Mouse (Mus musculus): ENCODE results near the gene Gatm.

The Gatm gene

GRCm38 (mm10) chr2:122610746-122611653 is at the start of gene Gatm:
Gene Gatm (minus strand): TSS chr2:122611303.
- peak; percentile 85 to 86 for DNase-seq

- no peak for DNase-seq
These were observed 48.7 kb upstream of the Gatm start for GRCm38 (mm10) chr2:122659825-122660224.

DNA sequence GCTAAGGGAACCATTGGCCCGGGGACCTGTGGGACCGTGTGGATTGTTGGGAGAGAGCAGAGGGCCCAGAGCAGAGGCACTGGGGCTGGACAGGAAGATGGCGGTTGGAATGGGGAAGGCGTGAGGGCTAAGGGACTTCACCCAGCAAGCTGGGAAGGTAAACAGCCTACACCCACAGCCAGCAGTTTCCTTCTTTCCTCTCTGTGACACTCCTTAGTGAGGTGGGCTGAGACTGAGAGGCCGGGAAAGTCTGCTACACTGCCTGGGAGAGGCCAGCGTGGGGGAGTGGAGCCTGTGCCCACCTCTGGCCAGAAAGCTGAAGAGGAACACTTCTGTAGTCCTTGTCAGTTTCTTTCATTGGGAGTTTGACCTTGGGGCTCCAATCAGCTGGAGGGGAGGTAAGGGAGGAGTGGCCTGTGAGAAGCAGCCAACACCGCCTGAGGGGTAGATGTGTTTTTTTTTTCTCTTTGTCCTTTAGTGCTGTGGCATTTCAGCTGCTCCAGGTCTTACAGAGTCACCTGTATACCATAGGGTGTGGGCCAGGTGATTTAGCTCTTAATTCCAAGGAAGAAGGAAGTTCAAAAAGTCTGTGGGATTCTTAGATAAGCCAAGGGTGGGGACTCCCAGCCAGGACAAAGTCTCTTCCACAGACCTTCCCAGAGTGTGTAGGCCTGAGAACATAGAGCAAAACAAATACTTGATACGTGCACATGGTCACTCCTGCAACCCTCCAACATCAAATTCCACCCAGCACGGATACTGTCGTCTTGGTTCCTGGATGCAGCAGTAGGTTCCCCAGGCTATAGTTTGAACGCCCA is 46.8 kb upstream of the Gatm start:
- DNase-seq: no peak

DNA sequence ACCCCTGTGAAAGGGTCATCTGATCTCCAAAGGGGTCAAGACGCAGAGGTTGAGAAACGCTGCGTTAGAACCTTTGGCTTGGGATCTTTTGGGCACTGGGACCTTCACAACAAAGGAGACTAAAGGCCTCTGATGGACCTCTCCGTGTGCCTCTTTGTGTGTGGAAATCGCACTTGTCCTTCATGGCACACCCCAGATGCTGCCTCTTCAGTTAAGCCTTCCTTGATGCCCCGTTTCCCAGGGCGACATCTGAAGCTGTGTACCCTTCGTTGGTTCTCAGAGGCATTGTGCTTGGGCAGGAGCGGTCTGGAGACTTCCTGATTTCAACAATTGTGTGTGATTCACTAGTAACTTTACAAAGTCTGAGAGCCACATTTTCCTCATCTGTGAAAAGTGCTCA is 45.7 kb upstream of the Gatm start:
- no peak for DNase-seq

DNA sequence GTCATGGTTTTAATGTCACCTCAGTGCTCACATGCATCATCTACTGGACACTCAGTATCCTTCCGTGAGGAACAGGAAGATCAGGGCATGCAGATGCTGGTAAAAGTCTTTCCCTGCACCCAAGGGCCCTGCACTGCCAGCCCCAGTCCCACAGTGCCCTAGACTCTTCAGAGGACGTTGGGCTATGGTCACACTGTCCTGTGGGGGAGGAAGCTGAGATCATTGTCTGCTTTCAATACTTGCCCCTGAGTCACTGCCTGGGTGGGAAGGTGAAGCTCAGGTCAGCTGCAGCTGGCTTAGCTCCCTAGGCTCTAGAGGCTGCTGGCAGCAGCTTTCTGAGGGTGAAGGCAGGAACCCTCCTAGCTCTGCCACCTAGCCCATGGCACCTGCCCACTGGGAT is 44.9 kb upstream of the Gatm start:
- no peak for DNase-seq

DNA sequence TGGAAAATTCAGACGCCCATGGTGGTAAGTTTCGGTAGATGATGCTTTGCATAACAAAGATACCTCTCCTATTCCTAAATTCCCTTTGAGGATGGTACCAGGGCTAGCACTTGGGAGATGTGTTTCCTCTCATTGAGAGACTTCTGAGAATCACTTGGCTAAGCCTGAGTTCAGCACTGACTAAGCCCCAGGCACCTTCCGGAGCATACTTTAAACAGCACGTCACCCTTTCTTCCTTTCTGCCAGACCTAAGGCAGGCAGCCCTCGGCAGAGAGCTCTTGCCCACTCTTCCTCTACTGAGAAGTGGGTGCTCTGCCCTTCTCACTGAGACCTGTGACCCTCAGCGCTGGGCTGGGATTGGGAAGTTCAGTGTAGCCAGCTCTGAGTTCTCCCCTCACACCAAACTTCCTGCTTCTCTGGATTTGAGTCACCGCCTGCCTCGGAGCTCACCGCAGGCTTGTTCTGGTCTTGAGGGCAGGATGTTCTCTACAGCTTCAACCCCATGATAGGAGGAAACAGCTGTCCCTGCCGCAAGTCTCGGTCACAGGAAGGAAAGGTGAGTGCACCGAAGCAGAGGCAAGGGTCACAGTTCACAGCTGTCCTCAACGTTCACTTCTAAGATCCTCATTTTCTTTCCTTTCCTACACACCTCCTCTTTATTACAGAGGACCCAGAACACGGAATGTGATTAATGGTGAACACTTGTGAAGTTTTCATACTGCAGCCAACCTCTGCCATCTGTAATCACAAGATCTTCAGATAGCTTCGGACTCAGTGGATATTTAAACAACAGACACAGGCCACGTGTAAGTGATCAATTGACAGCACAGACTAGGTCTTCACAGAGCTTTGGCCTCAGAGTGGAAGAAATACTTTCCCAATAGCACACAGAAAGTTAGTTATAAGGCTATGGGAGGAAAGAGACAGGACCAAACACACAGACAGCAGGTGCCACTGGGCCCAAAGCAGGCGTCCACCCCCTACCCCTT is 41.3 kb upstream of the Gatm start:
- DNase-seq: no peak

- no peak for DNase-seq
These were observed 27.6 kb upstream of the Gatm start for GRCm38 (mm10) chr2:122638673-122639072.

DNA sequence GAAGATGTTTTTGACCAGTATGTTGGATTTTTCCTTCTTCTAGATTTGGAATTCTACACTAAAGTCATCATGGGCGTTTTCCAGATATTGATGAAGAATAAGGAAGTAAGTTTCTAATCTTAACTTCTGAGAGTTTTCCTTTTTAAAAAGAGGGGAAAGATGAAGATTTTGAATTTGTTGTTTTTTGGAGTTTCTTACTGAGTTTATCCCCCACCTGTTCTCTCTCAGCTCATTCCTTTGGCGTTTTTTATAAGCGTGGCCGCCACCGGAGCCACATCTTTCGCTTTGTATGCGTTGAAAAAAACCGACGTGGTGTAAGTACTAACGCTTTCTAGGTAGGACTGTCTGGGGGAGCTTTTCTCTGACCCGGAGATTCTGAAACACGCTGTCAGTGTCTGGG is 26.9 kb upstream of the Gatm start:
- no peak for DNase-seq

GRCm38 (mm10) chr2:122637526-122637997 is 26.5 kb upstream of the Gatm start:
- peak; percentile 86 to 93 for DNase-seq

GRCm38 (mm10) chr2:122636686-122637085 is 25.6 kb upstream of the Gatm start, which contains the start of gene AA467197:
Gene AA467197 (plus strand): TSS chr2:122636986.
- DNase-seq: no peak

- DNase-seq: peak; percentile 46 to 60
These were observed 20.2 kb upstream of the Gatm start for GRCm38 (mm10) chr2:122631226-122631801.

DNA sequence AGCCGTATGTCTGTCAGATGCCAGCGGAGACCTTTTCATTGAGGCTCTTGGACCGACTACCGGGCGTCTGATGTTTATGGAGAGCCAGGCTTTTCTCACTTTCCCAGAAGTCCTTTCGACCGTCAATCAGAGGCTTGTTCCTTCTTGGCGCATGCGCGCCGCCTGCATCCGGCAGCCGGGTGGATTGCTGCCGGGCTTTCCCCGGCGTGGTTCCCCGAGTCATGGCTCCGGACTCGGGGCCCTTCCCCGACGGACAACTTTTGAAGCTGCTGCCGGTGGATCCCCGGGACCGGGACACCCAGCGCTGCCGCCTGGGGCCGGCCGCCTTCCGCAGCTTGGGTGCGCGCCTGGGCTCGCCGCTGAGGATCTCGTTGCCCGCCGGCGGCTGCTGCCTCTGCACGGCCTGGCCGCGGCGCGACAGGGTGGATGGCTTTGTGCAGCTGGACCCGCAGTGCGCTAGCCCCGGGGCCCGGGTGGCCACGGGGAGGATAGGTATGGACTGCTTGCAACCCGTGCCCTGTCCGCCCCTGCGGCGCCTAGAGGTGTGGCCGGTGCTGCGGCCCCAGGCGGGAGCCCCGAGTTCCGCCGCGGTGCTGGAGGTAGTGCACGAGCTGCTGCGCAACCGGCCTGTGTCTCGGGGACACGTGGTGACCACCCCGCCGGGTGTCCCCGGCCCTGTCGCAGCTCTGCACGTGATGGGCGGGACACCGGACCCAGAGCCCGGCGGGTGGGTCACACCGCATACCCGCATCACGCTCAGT is 19.5 kb upstream of the Gatm start:
- DNase-seq: peak; percentile 88 to 91

DNA sequence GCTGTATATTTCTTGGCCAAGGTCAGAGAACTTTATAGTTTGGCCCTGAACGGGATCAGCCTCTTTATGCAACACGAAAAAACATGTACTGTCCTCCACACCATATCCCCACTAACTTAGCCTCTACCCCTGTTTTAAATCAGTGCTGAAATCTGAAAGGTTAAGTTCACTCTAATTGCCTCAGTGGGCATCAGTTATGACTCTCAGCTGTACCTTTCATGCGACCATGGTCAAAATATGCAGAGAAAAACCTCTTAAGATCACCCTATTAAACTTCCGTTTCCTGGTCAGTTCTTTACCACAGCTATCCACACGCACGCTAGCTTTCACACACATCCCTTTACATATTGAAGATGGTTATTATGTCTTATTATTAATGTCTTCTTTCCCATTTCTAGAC is 18.8 kb upstream of the Gatm start:
- DNase-seq: peak in 1 of 2 experiments; percentile 13

- DNase-seq: peak; percentile 89 to 91
These were observed 17.9 kb upstream of the Gatm start for GRCm38 (mm10) chr2:122628976-122629375.

GRCm38 (mm10) chr2:122625930-122626329 is 14.8 kb upstream of the Gatm start:
- no peak for DNase-seq

DNA sequence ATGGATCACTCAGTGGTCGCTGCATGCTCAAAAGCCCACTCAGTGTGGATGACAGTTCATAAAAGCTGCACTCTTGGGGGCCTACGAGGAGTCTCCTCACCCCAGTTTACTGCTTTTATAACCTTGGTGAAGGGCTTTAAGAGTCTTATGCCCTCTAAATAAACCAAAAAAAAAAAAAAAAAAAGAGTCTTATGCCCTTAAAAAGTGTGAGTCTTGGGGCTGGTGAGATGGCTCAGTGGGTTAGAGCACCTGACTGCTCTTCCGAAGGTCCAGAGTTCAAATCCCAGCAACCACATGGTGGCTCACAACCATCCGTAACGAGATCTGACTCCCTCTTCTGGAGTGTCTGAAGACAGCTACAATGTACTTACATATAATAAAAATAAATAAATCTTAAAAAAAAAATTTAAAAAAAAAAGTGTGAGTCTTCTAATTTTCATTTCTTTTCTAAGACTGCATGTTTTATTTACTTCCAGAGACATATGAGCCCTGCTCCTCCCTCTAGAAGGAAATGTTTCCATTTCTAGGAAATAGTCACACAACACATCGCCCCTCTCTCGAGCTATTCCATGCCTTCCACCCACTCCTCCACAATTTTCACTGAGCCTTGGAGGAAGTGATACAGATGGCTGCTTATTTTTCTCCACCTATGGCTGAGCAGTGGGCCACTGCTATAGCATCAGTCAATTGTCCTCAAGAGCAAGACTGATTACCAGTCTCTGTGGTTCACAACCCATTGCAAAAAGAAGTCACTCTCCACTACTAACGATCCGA is 10.4 kb upstream of the Gatm start:
- DNase-seq: no peak

DNA sequence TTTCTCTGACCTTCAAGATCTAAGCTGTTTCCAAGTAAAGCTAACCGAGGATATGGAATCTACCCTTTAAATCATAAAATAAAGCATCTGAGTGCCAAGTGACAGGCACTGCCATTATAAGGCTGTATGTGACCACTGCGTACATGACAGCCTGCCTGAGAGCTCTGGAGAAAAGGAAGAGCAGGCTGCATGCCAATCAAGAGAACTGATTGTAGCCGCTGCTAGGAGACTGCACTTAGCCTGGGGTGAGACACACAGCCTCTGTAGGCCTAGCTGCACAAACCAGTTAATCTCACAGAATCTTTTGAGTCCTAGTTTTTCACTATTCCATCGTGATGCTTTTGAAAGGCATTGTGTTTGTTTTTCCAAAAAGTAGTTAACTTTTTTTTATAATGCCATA is 7.6 kb upstream of the Gatm start:
- no peak for DNase-seq

GRCm38 (mm10) chr2:122617792-122618191 is 6.7 kb upstream of the Gatm start:
- DNase-seq: no peak

DNA sequence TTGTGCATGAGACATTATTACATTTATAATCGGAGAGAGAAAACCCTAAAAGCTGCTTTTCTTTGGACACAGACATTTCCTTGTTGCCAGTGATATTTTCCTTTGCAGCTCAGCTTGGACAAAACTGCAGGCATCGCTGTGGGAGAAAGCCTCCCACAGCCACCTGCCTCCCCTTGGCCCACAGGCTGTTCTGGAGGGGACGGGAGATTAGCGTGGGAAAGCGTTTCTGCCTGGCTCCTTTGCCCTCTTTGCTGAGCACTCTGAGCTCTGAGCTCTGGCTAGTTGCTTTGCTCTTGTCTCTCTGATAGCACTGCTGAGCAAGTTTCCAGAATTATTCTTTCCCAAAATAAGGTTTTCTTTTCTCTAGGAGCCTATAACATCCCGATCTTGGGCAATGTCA is 5.1 kb upstream of the Gatm start:
- DNase-seq: no peak

GRCm38 (mm10) chr2:122611654-122611973 is 511 bp upstream of the Gatm start:
- no peak for DNase-seq

- no peak for DNase-seq
These were observed 2.3 kb downstream of the Gatm start for GRCm38 (mm10) chr2:122608820-122609219.
